Mouse (Mus musculus): ENCODE measurements at regions not wholly inside any gene's neighbourhood (a gene's known extent, or its start where the extent isn't known, plus 50 kb on each side); places are given as distances from the start of the nearest gene placed in this dataset.

GRCm38 (mm10) chr1:164683788-164684187, 112.7 kb upstream of the Dpt start:
- Histone ChIP-seq H3K4me1 (ENCODE audit: insufficient read depth) (no peaks in the 10 kb centered on the region), H3K36me3 (ENCODE audit: insufficient read depth) (no peaks in the 10 kb centered on the region), H3K4me2 (ENCODE audit: low read depth) (no peak overlapping the region), H3K9ac (no peak overlapping the region), H3K27me3 (ENCODE audit: insufficient read depth, low read length) (no peaks in the 10 kb centered on the region), H3K9me3 (ENCODE audit: low read length) (no peaks in the 10 kb centered on the region), H3K4me3 (ENCODE audit: low read depth, low read length) (no peak overlapping the region), H3K27ac (ENCODE audit: low read depth, low read length) (peak overlapping the region; percentile 87)
- DNase-seq, result peak; percentile 74
- WGBS, result 68% methylated on average over 3 of the region's 3 CpGs
- no peak for TF ChIP-seq CTCF (IDR thresholded peaks at IDR 0.05; ENCODE audit: low read depth)
- ATAC-seq, result peak; percentile 80

- ATAC-seq, result no peak; the same call in 1 of the 2 replicates
- no peaks in the 10 kb centered on the region for H3K27me3 ChIP-seq (ENCODE audit: insufficient read depth, low read length)
- no peak for DNase-seq
- H3K9me3 ChIP-seq (ENCODE audit: low read length), result no peaks in the 10 kb centered on the region
- no peak overlapping the region for H3K4me2 ChIP-seq (ENCODE audit: low read depth)
- no peak overlapping the region for H3K4me3 ChIP-seq (ENCODE audit: low read depth, low read length)
- no peak overlapping the region for H3K9ac ChIP-seq
- H3K27ac ChIP-seq (ENCODE audit: low read depth, low read length), result peak overlapping the region; percentile 87
- H3K4me1 ChIP-seq (ENCODE audit: insufficient read depth), result no peaks in the 10 kb centered on the region
- whole genome bisulfite sequencing, result 83% methylated on average over 5 of the region's 5 CpGs
- no peaks in the 10 kb centered on the region for H3K36me3 ChIP-seq (ENCODE audit: insufficient read depth)
- no peak for TF ChIP-seq CTCF (IDR thresholded peaks at IDR 0.05; ENCODE audit: low read depth)
These were observed 113.4 kb upstream of the Dpt start for GRCm38 (mm10) chr1:164682867-164683599.

- TF ChIP-seq CTCF (IDR thresholded peaks at IDR 0.05; ENCODE audit: low read depth), result no peak
- no peak for DNase-seq
- H3K4me1 ChIP-seq (ENCODE audit: insufficient read depth), result no peaks in the 10 kb centered on the region
- H3K9me3 ChIP-seq (ENCODE audit: low read length), result no peaks in the 10 kb centered on the region
- H3K4me2 ChIP-seq (ENCODE audit: low read depth), result no peak overlapping the region
- no peak for ATAC-seq
- 93% methylated on average over 6 of the region's 6 CpGs for WGBS
- H3K36me3 ChIP-seq (ENCODE audit: insufficient read depth), result no peaks in the 10 kb centered on the region
- no peak overlapping the region for H3K9ac ChIP-seq
- H3K27ac ChIP-seq (ENCODE audit: low read depth, low read length), result 0 out of 2 replicates have a peak overlapping the region, but pooled peaks have one; percentile 87
- H3K27me3 ChIP-seq (ENCODE audit: insufficient read depth, low read length), result no peaks in the 10 kb centered on the region
- H3K4me3 ChIP-seq (ENCODE audit: low read depth, low read length), result no peak overlapping the region
These were observed 114.0 kb upstream of the Dpt start for GRCm38 (mm10) chr1:164682426-164682825.

GRCm38 (mm10) chr1:164681582-164681981, 114.9 kb upstream of the Dpt start:
- ATAC-seq (no peak), DNase-seq (no peak)
- Histone ChIP-seq H3K4me1 (ENCODE audit: insufficient read depth) (no peaks in the 10 kb centered on the region), H3K4me2 (ENCODE audit: low read depth) (no peak overlapping the region), H3K4me3 (ENCODE audit: low read depth, low read length) (no peak overlapping the region), H3K36me3 (ENCODE audit: insufficient read depth) (no peaks in the 10 kb centered on the region), H3K9me3 (ENCODE audit: low read length) (no peaks in the 10 kb centered on the region), H3K27me3 (ENCODE audit: insufficient read depth, low read length) (no peaks in the 10 kb centered on the region), H3K27ac (ENCODE audit: low read depth, low read length) (0 out of 2 replicates have a peak overlapping the region, but pooled peaks have one; percentile 5), H3K9ac (no peak overlapping the region)
- WGBS, result 57% methylated on average over 5 of the region's 5 CpGs
- TF ChIP-seq CTCF (IDR thresholded peaks at IDR 0.05; ENCODE audit: low read depth), result no peak

GRCm38 (mm10) chr1:164678303-164678702, 118.1 kb upstream of the Dpt start:
- H3K27ac ChIP-seq (ENCODE audit: low read depth, low read length), result no peak overlapping the region
- H3K9me3 ChIP-seq (ENCODE audit: low read length), result no peaks in the 10 kb centered on the region
- H3K4me1 ChIP-seq (ENCODE audit: insufficient read depth), result no peaks in the 10 kb centered on the region
- no peaks in the 10 kb centered on the region for H3K36me3 ChIP-seq (ENCODE audit: insufficient read depth)
- no peaks in the 10 kb centered on the region for H3K27me3 ChIP-seq (ENCODE audit: insufficient read depth, low read length)
- no peak for ATAC-seq
- TF ChIP-seq CTCF (IDR thresholded peaks at IDR 0.05; ENCODE audit: low read depth), result no peak
- H3K4me2 ChIP-seq (ENCODE audit: low read depth), result no peak overlapping the region
- H3K4me3 ChIP-seq (ENCODE audit: low read depth, low read length), result no peak overlapping the region
- no peak for DNase-seq
- no peak overlapping the region for H3K9ac ChIP-seq
- 82% methylated on average over 3 of the region's 3 CpGs for WGBS

- Histone ChIP-seq H3K4me3 (ENCODE audit: low read depth, low read length) (no peak overlapping the region), H3K27ac (ENCODE audit: low read depth, low read length) (no peak overlapping the region), H3K9me3 (ENCODE audit: low read length) (no peaks in the 10 kb centered on the region), H3K27me3 (ENCODE audit: insufficient read depth, low read length) (no peaks in the 10 kb centered on the region), H3K9ac (no peak overlapping the region), H3K4me1 (ENCODE audit: insufficient read depth) (no peaks in the 10 kb centered on the region), H3K4me2 (ENCODE audit: low read depth) (no peak overlapping the region), H3K36me3 (ENCODE audit: insufficient read depth) (no peaks in the 10 kb centered on the region)
- ATAC-seq, result no peak
- no peak for TF ChIP-seq CTCF (IDR thresholded peaks at IDR 0.05; ENCODE audit: low read depth)
- no peak for DNase-seq
- 93% methylated on average over 1 of the region's 1 CpGs for WGBS
These were observed 144.2 kb upstream of the Dpt start for GRCm38 (mm10) chr1:164652244-164652643.

GRCm38 (mm10) chr1:164637901-164638462, 158.5 kb upstream of the Dpt start:
- WGBS, result 91% methylated on average over 7 of the region's 7 CpGs
- Histone ChIP-seq H3K9me3 (ENCODE audit: low read length) (no peaks in the 10 kb centered on the region), H3K36me3 (ENCODE audit: insufficient read depth) (no peaks in the 10 kb centered on the region), H3K4me3 (ENCODE audit: low read depth, low read length) (no peak overlapping the region), H3K9ac (no peak overlapping the region), H3K27ac (ENCODE audit: low read depth, low read length) (no peak overlapping the region), H3K27me3 (ENCODE audit: insufficient read depth, low read length) (no peaks in the 10 kb centered on the region), H3K4me2 (ENCODE audit: low read depth) (no peak overlapping the region), H3K4me1 (ENCODE audit: insufficient read depth) (no peaks in the 10 kb centered on the region)
- no peak for TF ChIP-seq CTCF (IDR thresholded peaks at IDR 0.05; ENCODE audit: low read depth)
- ATAC-seq (no peak), DNase-seq (no peak)

Measured in forebrain, postnatal 0 days (tissue).